ENCODE assay signal across 21 mouse cellular contexts in genomic region chr11:88023933-88024332, GRCm38 (mm10). TPM values are rescaled to one million over a fixed set of nuclear protein-coding genes. Genes with fewer than 3 reads are reported as not detected.
DNase-seq lines count a peak whose midpoint lies in the region; ATAC-seq and TF ChIP-seq lines count a peak whose summit lies in the region.
"Had no signal": no experiment of that assay in that cellular context is flagged by ENCODE, and none has a peak within 500 bp of the region (broad histone marks: within the 10 kb centered on the region; RNA-seq: fewer than 3 reads in every experiment).

No protein-coding gene starts in this region.

- H3K9ac ChIP-seq in lung, embryonic 14.5 days, result no peak overlapping the region
- H3K9ac ChIP-seq: embryonic facial prominence, embryonic 12.5 days; forebrain, embryonic 13.5 days; forebrain, embryonic 15.5 days; forebrain, postnatal 0 days had no signal

- H3K4me1 ChIP-seq in lung, embryonic 14.5 days (ENCODE audit: insufficient read depth), result no peaks in the 10 kb centered on the region; the same call in 1 of the 2 replicates
- no peaks in the 10 kb centered on the region for H3K4me1 ChIP-seq in brown adipose tissue, adult 24 weeks (ENCODE audit: control insufficient read depth, insufficient read depth, insufficient read length, low read length)
- H3K4me1 ChIP-seq: embryonic facial prominence, embryonic 12.5 days had no signal

- no peaks in the 10 kb centered on the region for H3K36me3 ChIP-seq in lung, embryonic 14.5 days (ENCODE audit: insufficient read depth)
- H3K36me3 ChIP-seq: embryonic facial prominence, embryonic 10.5 days; embryonic facial prominence, embryonic 12.5 days; forebrain, embryonic 15.5 days; G1E had no signal

- H3K9me3 ChIP-seq in lung, embryonic 14.5 days (ENCODE audit: low read depth, low read length), result no peaks in the 10 kb centered on the region
- H3K9me3 ChIP-seq: embryonic facial prominence, embryonic 10.5 days; embryonic facial prominence, embryonic 12.5 days; forebrain, embryonic 13.5 days; forebrain, embryonic 15.5 days; G1E had no signal

- no peak overlapping the region for H3K4me2 ChIP-seq in lung, embryonic 14.5 days
- H3K4me2 ChIP-seq: embryonic facial prominence, embryonic 12.5 days; forebrain, embryonic 13.5 days; forebrain, embryonic 15.5 days had no signal

- no peak for TF ChIP-seq CTCF in lung, embryonic 14.5 days (IDR thresholded peaks at IDR 0.05; ENCODE audit: low read depth)

- no peak overlapping the region for H3K27ac ChIP-seq in lung, embryonic 14.5 days (ENCODE audit: low read depth)
- peak overlapping the region; percentile 84 for H3K27ac ChIP-seq in brown adipose tissue, adult 24 weeks (replicated peaks; ENCODE audit: low read depth, low read length)
- H3K27ac ChIP-seq: embryonic facial prominence, embryonic 10.5 days; embryonic facial prominence, embryonic 12.5 days; forebrain, embryonic 13.5 days; forebrain, embryonic 15.5 days had no signal

- WGBS in lung, embryonic 14.5 days, result 56% methylated on average over 2 of the region's 2 CpGs

- no peak overlapping the region for H3K4me3 ChIP-seq in lung, embryonic 14.5 days (ENCODE audit: low read depth, low read length)
- no peak overlapping the region for H3K4me3 ChIP-seq in brown adipose tissue, adult 24 weeks (ENCODE audit: insufficient read depth, low read depth, low read length)
- H3K4me3 ChIP-seq: embryonic facial prominence, embryonic 10.5 days; embryonic facial prominence, embryonic 12.5 days; forebrain, embryonic 13.5 days; forebrain, embryonic 15.5 days had no signal

- H3K27me3 ChIP-seq in lung, embryonic 14.5 days (ENCODE audit: insufficient read depth, low read length), result no peaks in the 10 kb centered on the region
- H3K27me3 ChIP-seq: embryonic facial prominence, embryonic 12.5 days; forebrain, embryonic 13.5 days; forebrain, embryonic 15.5 days had no signal

- intact Hi-C loops in heart, postnatal 36 days (cut with DNase I), result no loop called here

- ATAC-seq in lung, embryonic 14.5 days (ENCODE audit: insufficient read depth), result no peak
- ATAC-seq: forebrain, embryonic 13.5 days; forebrain, embryonic 15.5 days; forebrain, postnatal 0 days had no signal

- DNase-seq in lung, embryonic 14.5 days, result peak; percentile 62
- no peak for DNase-seq in lung, postnatal 36 days
- DNase-seq in 3T3-L1 (ENCODE audit: low read depth, low spot score), result peak; percentile 48
- DNase-seq in NIH3T3 (ENCODE audit: low read depth), result peak; percentile 88
- no peak for DNase-seq in heart, postnatal 36 days
- DNase-seq in gastrocnemius, adult 18-20 months (ENCODE audit: low spot score), result no peak
- DNase-seq: adrenal gland, adult 8-10 months; adrenal gland, postnatal 14 days; cerebellum, adult 11 months; cerebellum, adult 18-20 months; cerebellum, adult 8-10 months; cerebellum, adult 9-11 months; cerebellum, postnatal 14 days; cerebellum, postnatal 36 days; forebrain, postnatal 0 days had no signal

RNA-seq across cellular contexts. Expression of gene Srsf1, which starts 23.2 kb away (rescaled TPM):
- 446 and 450 TPM in 2 replicates for polyA plus RNA-seq in lung, embryonic 14.5 days (2014; fragmentation: Nextera tagmentation; extraction: Ambion mirVana)
- 52.3 and 109 TPM in 2 replicates for polyA plus RNA-seq in brown adipose tissue, adult 24 weeks (2012; ENCODE audit: insufficient read depth, insufficient read length, missing spikeins)
- total RNA-seq in heart, postnatal 36 days (2021), result 10 to 100 TPM; 80.2 to 99.7 TPM
- 10 to 100 TPM; 53.7 to 75.2 TPM for total RNA-seq in gastrocnemius, adult 18-20 months (2021)

RNA-seq across cellular contexts. Expression of gene Dynll2, which starts 36.6 kb away (rescaled TPM):
- 19.7 and 19.9 TPM in 2 replicates for polyA plus RNA-seq in lung, embryonic 14.5 days (2014; fragmentation: Nextera tagmentation; extraction: Ambion mirVana)
- 152 and 166 TPM in 2 replicates for polyA plus RNA-seq in brown adipose tissue, adult 24 weeks (2012; ENCODE audit: insufficient read depth, insufficient read length, missing spikeins)
- 100 to 1,000 TPM; 340 to 392 TPM for total RNA-seq in heart, postnatal 36 days (2021)
- total RNA-seq in gastrocnemius, adult 18-20 months (2021), result 100 to 1,000 TPM; 192 to 239 TPM

RNA-seq across cellular contexts. Expression of gene Vezf1, which starts 44.1 kb away (rescaled TPM):
- 44.5 and 46.8 TPM in 2 replicates for polyA plus RNA-seq in lung, embryonic 14.5 days (2014; fragmentation: Nextera tagmentation; extraction: Ambion mirVana)
- 17.3 and 19.7 TPM in 2 replicates for polyA plus RNA-seq in brown adipose tissue, adult 24 weeks (2012; ENCODE audit: insufficient read depth, insufficient read length, missing spikeins)
- 10 to 100 TPM; 45.0 to 46.7 TPM for total RNA-seq in heart, postnatal 36 days (2021)
- 10 to 100 TPM; 84.6 to 89.9 TPM for total RNA-seq in gastrocnemius, adult 18-20 months (2021)

Comparison
In these comparisons a context has a peak if more than half of its experiments do, and no peak if none do; other contexts are left out.
1. DNase-seq: peak in lung, embryonic 14.5 days (single experiment), 3T3-L1 (single experiment) and NIH3T3 (single experiment); none in lung, postnatal 36 days (single experiment), heart, postnatal 36 days (0 of 2) and gastrocnemius, adult 18-20 months (single experiment).